Mouse (Mus musculus) CD4-positive helper T cell, adult 2 months (primary cell): ENCODE results near the gene P2ry12.

ENCODE experiments used
- DNase-seq: peaks from one replicate; pipeline ENCODE4 v3.0.0-alpha.2; 2012; ENCODE audit warnings: low read depth, missing footprints, low spot score

The P2ry12 gene

GRCm38 (mm10) chr3:59234878-59235277 is 27.8 kb downstream of the P2ry12 start:
- peak; percentile 45 for DNase-seq

- no peak for DNase-seq
These were observed 31.8 kb downstream of the P2ry12 start for GRCm38 (mm10) chr3:59230912-59231311.

GRCm38 (mm10) chr3:59228730-59229551 is 33.7 kb downstream of the P2ry12 start:
- peak; percentile 53 for DNase-seq

GRCm38 (mm10) chr3:59227696-59228095 is 35.0 kb downstream of the P2ry12 start:
- DNase-seq, result no peak

GRCm38 (mm10) chr3:59225411-59225810 is 37.3 kb downstream of the P2ry12 start:
- no peak for DNase-seq

- no peak for DNase-seq
These were observed 40.4 kb downstream of the P2ry12 start for GRCm38 (mm10) chr3:59222303-59222702.

GRCm38 (mm10) chr3:59219326-59219725 is 43.3 kb downstream of the P2ry12 start:
- no peak for DNase-seq

- no peak for DNase-seq
These were observed 45.5 kb downstream of the P2ry12 start for GRCm38 (mm10) chr3:59217211-59217610.

GRCm38 (mm10) chr3:59212404-59212803 is 50.3 kb downstream of the P2ry12 start:
- DNase-seq, result no peak

- DNase-seq, result no peak
These were observed 50.9 kb downstream of the P2ry12 start for GRCm38 (mm10) chr3:59211784-59212183.

- no peak for DNase-seq
These were observed 51.9 kb downstream of the P2ry12 start, which contains the start of gene P2ry13 for GRCm38 (mm10) chr3:59210727-59211126. TSS of gene P2ry13 (minus strand) at chr3:59210882.

GRCm38 (mm10) chr3:59210089-59210488 is 52.6 kb downstream of the P2ry12 start:
- DNase-seq, result no peak

- peak; percentile 62 for DNase-seq
These were observed 53.8 kb downstream of the P2ry12 start for GRCm38 (mm10) chr3:59208650-59209548.

GRCm38 (mm10) chr3:59205941-59206340 is 56.7 kb downstream of the P2ry12 start:
- DNase-seq, result peak; percentile 51

GRCm38 (mm10) chr3:59204719-59205503 is 57.8 kb downstream of the P2ry12 start:
- DNase-seq, result no peak

GRCm38 (mm10) chr3:59203802-59204520 is 58.7 kb downstream of the P2ry12 start:
- DNase-seq, result peak; percentile 77

GRCm38 (mm10) chr3:59197329-59197948 is 65.2 kb downstream of the P2ry12 start:
- DNase-seq, result no peak

GRCm38 (mm10) chr3:59194938-59195337 is 67.7 kb downstream of the P2ry12 start, which contains the start of gene Gpr87:
TSS of gene Gpr87 (minus strand) at chr3:59195104.
- DNase-seq, result no peak

- no peak for DNase-seq
These were observed 68.6 kb downstream of the P2ry12 start for GRCm38 (mm10) chr3:59194099-59194498.

- no peak for DNase-seq
These were observed 71.0 kb downstream of the P2ry12 start for GRCm38 (mm10) chr3:59191674-59192073.
